Mouse (Mus musculus): ENCODE measurements at regions not wholly inside any gene's neighbourhood (a gene's known extent, or its start where the extent isn't known, plus 50 kb on each side); places are given as distances from the start of the nearest gene placed in this dataset.

GRCm38 (mm10) chr3:102386091-102386490, 83.6 kb upstream of the Ngf start:
- DNase-seq (ENCODE audit: low spot score in 2 of 2): no peak

- no peak for DNase-seq (ENCODE audit: low spot score in 2 of 2)
Observed at GRCm38 (mm10) chr3:102384596-102384995, 85.1 kb upstream of the Ngf start.

GRCm38 (mm10) chr3:102383671-102384070, 86.0 kb upstream of the Ngf start:
- no peak for DNase-seq (ENCODE audit: low spot score in 2 of 2)

GRCm38 (mm10) chr3:102381683-102382082, 88.0 kb upstream of the Ngf start:
- no peak for DNase-seq (ENCODE audit: low spot score in 2 of 2)

- no peak for DNase-seq (ENCODE audit: low spot score in 2 of 2)
Observed at GRCm38 (mm10) chr3:102374381-102375060, 95.2 kb upstream of the Ngf start.

GRCm38 (mm10) chr3:102372205-102372899, 97.4 kb upstream of the Ngf start:
- DNase-seq (ENCODE audit: low spot score in 2 of 2): no peak

GRCm38 (mm10) chr3:102366188-102366587, 103.5 kb upstream of the Ngf start:
- no peak for DNase-seq (ENCODE audit: low spot score in 2 of 2)

GRCm38 (mm10) chr3:102364326-102364935, 105.3 kb upstream of the Ngf start:
- DNase-seq (ENCODE audit: low spot score in 2 of 2): no peak

- DNase-seq (ENCODE audit: low spot score in 2 of 2): no peak
Observed at GRCm38 (mm10) chr3:102360732-102361280, 108.9 kb upstream of the Ngf start.

GRCm38 (mm10) chr3:102358801-102359200, 110.9 kb upstream of the Ngf start:
- DNase-seq (ENCODE audit: low spot score in 2 of 2): no peak

- DNase-seq (ENCODE audit: low spot score in 2 of 2): no peak
Observed at GRCm38 (mm10) chr3:102357062-102357610, 112.6 kb upstream of the Ngf start.

- DNase-seq (ENCODE audit: low spot score in 2 of 2): no peak
Observed at GRCm38 (mm10) chr3:102355352-102355751, 114.4 kb upstream of the Ngf start.

GRCm38 (mm10) chr3:102354771-102355170, 114.9 kb upstream of the Ngf start:
- no peak for DNase-seq (ENCODE audit: low spot score in 2 of 2)

GRCm38 (mm10) chr3:102353277-102353900, 116.3 kb upstream of the Ngf start:
- no peak for DNase-seq (ENCODE audit: low spot score in 2 of 2)

GRCm38 (mm10) chr3:102346077-102346476, 123.6 kb upstream of the Ngf start:
- no peak for DNase-seq (ENCODE audit: low spot score in 2 of 2)

- no peak for DNase-seq (ENCODE audit: low spot score in 2 of 2)
Observed at GRCm38 (mm10) chr3:102345291-102345690, 124.4 kb upstream of the Ngf start.

- DNase-seq (ENCODE audit: low spot score in 2 of 2): no peak
Observed at GRCm38 (mm10) chr3:102340731-102341130, 129.0 kb upstream of the Ngf start.

GRCm38 (mm10) chr3:102337881-102338280, 131.8 kb upstream of the Ngf start:
- DNase-seq (ENCODE audit: low spot score in 2 of 2): no peak

- DNase-seq (ENCODE audit: low spot score in 2 of 2): no peak
Observed at GRCm38 (mm10) chr3:102336184-102336583, 131.7 kb upstream of the Vangl1 start.

GRCm38 (mm10) chr3:102335146-102335545, 130.7 kb upstream of the Vangl1 start:
- DNase-seq (ENCODE audit: low spot score in 2 of 2): peak in 1 of 2 experiments; percentile 42

- no peak for DNase-seq (ENCODE audit: low spot score in 2 of 2)
Observed at GRCm38 (mm10) chr3:102332221-102332620, 127.7 kb upstream of the Vangl1 start.

- DNase-seq (ENCODE audit: low spot score in 2 of 2): no peak
Observed at GRCm38 (mm10) chr3:102319331-102319730, 114.8 kb upstream of the Vangl1 start.
